In the genomic region with DNA sequence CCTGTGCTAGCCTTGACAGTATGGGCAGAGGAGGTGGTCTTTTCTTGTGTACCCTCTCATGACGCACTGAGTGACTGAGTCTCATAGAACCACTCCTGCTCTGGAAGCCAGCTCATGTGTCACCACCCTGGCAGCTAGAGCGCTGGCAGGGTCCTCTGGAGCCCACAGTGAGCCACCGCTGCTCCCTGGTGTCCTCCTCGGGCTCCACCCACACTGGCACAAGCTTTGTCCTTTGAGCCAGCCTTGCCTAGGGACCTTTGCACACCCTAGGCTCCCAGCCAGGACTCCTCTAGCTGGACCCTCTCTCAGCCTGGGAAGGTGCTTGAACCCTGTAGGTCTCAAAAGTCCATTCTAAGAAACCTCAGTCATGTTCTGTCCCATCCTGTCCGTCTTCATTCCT, we compare ENCODE assay signal across 7 mouse cellular contexts. TPM values are rescaled to one million over a fixed set of nuclear protein-coding genes. Genes with fewer than 3 reads are reported as not detected.
DNase-seq lines count a peak whose midpoint lies in the region; ATAC-seq lines count a peak whose summit lies in the region.

No protein-coding gene starts in this region.

- no peak overlapping the region for H3K4me3 ChIP-seq in midbrain, embryonic 11.5 days (ENCODE audit: low read depth, low read length)
- no peak overlapping the region for H3K4me3 ChIP-seq in midbrain, embryonic 14.5 days (replicated peaks; ENCODE audit: low read depth, low read length)
- H3K4me3 ChIP-seq in lung, embryonic 16.5 days (ENCODE audit: low read length), result no peak overlapping the region

- no peaks in the 10 kb centered on the region for H3K9me3 ChIP-seq in midbrain, embryonic 11.5 days (ENCODE audit: control insufficient read depth, low read length)
- H3K9me3 ChIP-seq in midbrain, embryonic 14.5 days (ENCODE audit: control insufficient read depth, low read length), result no peaks in the 10 kb centered on the region
- no peaks in the 10 kb centered on the region for H3K9me3 ChIP-seq in lung, embryonic 16.5 days (ENCODE audit: control insufficient read depth, low read length)

- ATAC-seq in midbrain, embryonic 11.5 days (ENCODE audit: low FRiP score), result no peak
- no peak for ATAC-seq in midbrain, embryonic 14.5 days (ENCODE audit: low FRiP score, low TSS enrichment)
- ATAC-seq in lung, embryonic 16.5 days (ENCODE audit: low read depth), result peak; percentile 58

- H3K36me3 ChIP-seq in midbrain, embryonic 11.5 days (ENCODE audit: control insufficient read depth, insufficient read depth, low read length), result no peaks in the 10 kb centered on the region
- no peaks in the 10 kb centered on the region for H3K36me3 ChIP-seq in midbrain, embryonic 14.5 days (ENCODE audit: control insufficient read depth, insufficient read depth, low read length)
- H3K36me3 ChIP-seq in lung, embryonic 16.5 days (ENCODE audit: control insufficient read depth, insufficient read depth, low read length), result no peaks in the 10 kb centered on the region

- H3K4me1 ChIP-seq in midbrain, embryonic 11.5 days (ENCODE audit: control insufficient read depth, insufficient read depth, low read length), result peaks cover 9% of the 10 kb centered on the region
- H3K4me1 ChIP-seq in midbrain, embryonic 14.5 days (ENCODE audit: control insufficient read depth, insufficient read depth, low read length), result 0 out of 2 replicates have a peak, but pooled peaks cover 11% of the 10 kb centered on the region
- H3K4me1 ChIP-seq in lung, embryonic 16.5 days (replicated peaks; ENCODE audit: control insufficient read depth, insufficient read depth, low read length), result 0 out of 2 replicates have a peak, but pooled peaks cover 2% of the 10 kb centered on the region

- no peak overlapping the region for H3K4me2 ChIP-seq in midbrain, embryonic 11.5 days
- no peak overlapping the region for H3K4me2 ChIP-seq in midbrain, embryonic 14.5 days (ENCODE audit: low read length)
- no peak overlapping the region for H3K4me2 ChIP-seq in lung, embryonic 16.5 days (ENCODE audit: low read depth, low read length)

- intact Hi-C loops in heart, postnatal 25 days (cut with DNase I), result loop anchor here (1.0 kb wide), 2 partner anchors 65 to 88 kb away; no protein-coding TSS in a partner anchor

- DNase-seq in midbrain, embryonic 11.5 days (ENCODE audit: low spot score, missing footprints), result peak; percentile 37
- no peak for DNase-seq in midbrain, embryonic 14.5 days
- peak; percentile 80 to 83 for DNase-seq in gastrocnemius, adult 8-10 months (ENCODE audit: low spot score in 2 of 2)
- DNase-seq in heart, postnatal 25 days (ENCODE audit: low spot score), result peak; percentile 52
- no peak for DNase-seq in ovary, adult 18-20 months (ENCODE audit: low spot score)
- DNase-seq in testis, postnatal 14 days (ENCODE audit: low spot score), result no peak

- no peaks in the 10 kb centered on the region for H3K27me3 ChIP-seq in midbrain, embryonic 11.5 days (ENCODE audit: control insufficient read depth, insufficient read depth, low read length)
- H3K27me3 ChIP-seq in midbrain, embryonic 14.5 days (ENCODE audit: control insufficient read depth, insufficient read depth, low read length), result no peaks in the 10 kb centered on the region
- H3K27me3 ChIP-seq in lung, embryonic 16.5 days (ENCODE audit: control insufficient read depth, insufficient read depth, low read depth, low read length), result no peaks in the 10 kb centered on the region

- 81% methylated on average over 5 of the region's 5 CpGs for WGBS in midbrain, embryonic 11.5 days
- WGBS in midbrain, embryonic 14.5 days, result 73% methylated on average over 5 of the region's 5 CpGs
- 57% methylated on average over 5 of the region's 5 CpGs for WGBS in lung, embryonic 16.5 days

- H3K9ac ChIP-seq in midbrain, embryonic 11.5 days (ENCODE audit: low read length), result no peak overlapping the region
- H3K9ac ChIP-seq in midbrain, embryonic 14.5 days (replicated peaks; ENCODE audit: low read length), result no peak overlapping the region
- no peak overlapping the region for H3K9ac ChIP-seq in lung, embryonic 16.5 days (ENCODE audit: low read length)

- no peak overlapping the region for H3K27ac ChIP-seq in midbrain, embryonic 11.5 days (ENCODE audit: low read depth, low read length)
- no peak overlapping the region for H3K27ac ChIP-seq in midbrain, embryonic 14.5 days (replicated peaks; ENCODE audit: low read depth, low read length)
- H3K27ac ChIP-seq in lung, embryonic 16.5 days (ENCODE audit: low read length), result no peak overlapping the region

RNA-seq across cellular contexts. Expression of gene Klf15, which starts 11.7 kb away (rescaled TPM):
- 3.5 and 4.2 TPM in 2 replicates for polyA plus RNA-seq in midbrain, embryonic 11.5 days (2014; fragmentation: Nextera tagmentation; extraction: Ambion mirVana)
- 13.9 and 14.2 TPM in 2 replicates for polyA plus RNA-seq in midbrain, embryonic 14.5 days (2014; fragmentation: Nextera tagmentation; extraction: Ambion mirVana)
- total RNA-seq in gastrocnemius, adult 8-10 months (2022), result 10 to 100 TPM; 26.7 to 83.2 (median 44.3) TPM
- 10 to 100 TPM; 45.1 to 56.9 TPM for total RNA-seq in heart, postnatal 25 days (2021)
- polyA plus RNA-seq in lung, embryonic 16.5 days (2015; fragmentation: Nextera tagmentation; extraction: Ambion mirVana), result 17.4 and 21.3 TPM in 2 replicates

RNA-seq across cellular contexts. Expression of gene Cfap100, which starts 22.1 kb away (rescaled TPM):
- polyA plus RNA-seq in midbrain, embryonic 11.5 days (2014; fragmentation: Nextera tagmentation; extraction: Ambion mirVana), result 1.8 and 2.8 TPM in 2 replicates
- 7.2 and 11.1 TPM in 2 replicates for polyA plus RNA-seq in midbrain, embryonic 14.5 days (2014; fragmentation: Nextera tagmentation; extraction: Ambion mirVana)
- under 1 TPM in 1 of 4 experiments, not detected in 3; 0.56 TPM for total RNA-seq in gastrocnemius, adult 8-10 months (2022)
- under 1 TPM in 1 of 2 experiments, not detected in 1; 0.67 TPM for total RNA-seq in heart, postnatal 25 days (2021)
- 0.60 and 0.82 TPM in 2 replicates for polyA plus RNA-seq in lung, embryonic 16.5 days (2015; fragmentation: Nextera tagmentation; extraction: Ambion mirVana)

RNA-seq across cellular contexts. Expression of gene Aldh1l1, which starts 35.5 kb away (rescaled TPM):
- polyA plus RNA-seq in midbrain, embryonic 11.5 days (2014; fragmentation: Nextera tagmentation; extraction: Ambion mirVana), result 3.7 and 4.1 TPM in 2 replicates
- 44.5 and 51.9 TPM in 2 replicates for polyA plus RNA-seq in midbrain, embryonic 14.5 days (2014; fragmentation: Nextera tagmentation; extraction: Ambion mirVana)
- 1 to 10 TPM; 2.4 to 5.5 (median 4.0) TPM for total RNA-seq in gastrocnemius, adult 8-10 months (2022)
- total RNA-seq in heart, postnatal 25 days (2021), result 1 to 10 TPM; 1.5 to 2.3 TPM
- polyA plus RNA-seq in lung, embryonic 16.5 days (2015; fragmentation: Nextera tagmentation; extraction: Ambion mirVana), result 2.4 and 4.7 TPM in 2 replicates

Comparison
In these comparisons a context has a peak if more than half of its experiments do, and no peak if none do; other contexts are left out.
1. DNase-seq: peak in midbrain, embryonic 11.5 days (single experiment), gastrocnemius, adult 8-10 months (2 of 2) and heart, postnatal 25 days (single experiment); none in midbrain, embryonic 14.5 days (single experiment), ovary, adult 18-20 months (single experiment) and testis, postnatal 14 days (single experiment).